Mouse (Mus musculus) liver, adult 2 months (tissue): Measurements from ENCODE around the gene Rhoq. TPM values are rescaled to one million over a fixed set of nuclear protein-coding genes. Genes with fewer than 3 reads are reported as not detected.

Source experiments
- DNase-seq: peaks from one replicate; pipeline ENCODE4 v3.0.0-alpha.2; 2011; ENCODE audit warnings: low read depth, low spot score; ENCODE audit errors: extremely low read depth
- H3K27ac ChIP-seq: fragments of 200-500 bp; replicated peaks from 2 replicates; pipeline ENCODE4 v1.5.1; 2012; ENCODE audit warnings: low read depth, mild to moderate bottlenecking, control low read depth, inconsistent platforms, low read length; ENCODE audit not compliant: insufficient read depth
- H3K27me3 ChIP-seq: fragments of 200-500 bp; 2 replicates; pipeline ENCODE4 v1.6.1; 2012; ENCODE audit warnings: mild to moderate bottlenecking, moderate library complexity, low read length, inconsistent platforms; ENCODE audit not compliant: control insufficient read depth, insufficient read depth
- H3K36me3 ChIP-seq: fragments of 200-500 bp; 2 replicates; pipeline ENCODE4 v1.6.1; 2012; ENCODE audit warnings: low read length, inconsistent platforms; ENCODE audit not compliant: control insufficient read depth, insufficient read depth
- H3K4me1 ChIP-seq: fragments of 200-500 bp; 2 replicates; pipeline ENCODE4 v1.6.1; 2011; ENCODE audit warnings: low read length; ENCODE audit not compliant: control insufficient read depth, insufficient read depth
- H3K4me3 ChIP-seq: fragments of 200-500 bp; 2 replicates; pipeline ENCODE4 v1.5.1; 2011; ENCODE audit warnings: low read depth, mild to moderate bottlenecking, control low read depth, low read length, moderate library complexity; ENCODE audit not compliant: insufficient read depth
- H3K79me2 ChIP-seq: fragments of 200-500 bp; 2 replicates; pipeline ENCODE4 v1.6.1; 2012; ENCODE audit warnings: inconsistent platforms, mild to moderate bottlenecking, low read length, moderate library complexity; ENCODE audit not compliant: control insufficient read depth, insufficient read depth
- H3K9ac ChIP-seq: fragments of 200-500 bp; 2 replicates; pipeline ENCODE4 v1.6.1; 2012; ENCODE audit warnings: low read depth, mild to moderate bottlenecking, control low read depth, inconsistent platforms, low read length
- CTCF ChIP-seq: fragments of 200-500 bp; IDR thresholded peaks from 2 replicates; pipeline ENCODE4 v1.5.1; 2011; ENCODE audit warnings: low read depth, low read length, control low read depth
- POLR2A ChIP-seq: fragments of 200-500 bp; IDR thresholded peaks from 2 replicates; pipeline ENCODE4 v1.6.1; 2011; ENCODE audit warnings: low read length, control low read depth; ENCODE audit not compliant: insufficient read depth; ENCODE audit errors: extremely low read depth
- WGBS: fragments of 180-500 bp; shearing (Covaris S2); methylation state at CpG from one replicate; pipeline ENCODE4 v1.1.7; 2018; 5-methylcytosine and 5-hydroxymethylcytosine counted together
- polyA plus RNA-seq: library from polyadenylated mRNA; depleted of rRNA; stranded (reverse); fragments of >200 nt; gene quantifications from 2 replicates; pipeline ENCODE4 v1.2.3, GENCODE M21; 2012
- total RNA-seq: library from RNA; depleted of rRNA; stranded (reverse); fragments of >200 nt; gene quantifications from 2 replicates; pipeline ENCODE4 v1.2.3, GENCODE M21; 2014

Rhoq gene
- total and polyA plus RNA-seq, 2 experiments = 3.2 to 5.2 TPM

DNA sequence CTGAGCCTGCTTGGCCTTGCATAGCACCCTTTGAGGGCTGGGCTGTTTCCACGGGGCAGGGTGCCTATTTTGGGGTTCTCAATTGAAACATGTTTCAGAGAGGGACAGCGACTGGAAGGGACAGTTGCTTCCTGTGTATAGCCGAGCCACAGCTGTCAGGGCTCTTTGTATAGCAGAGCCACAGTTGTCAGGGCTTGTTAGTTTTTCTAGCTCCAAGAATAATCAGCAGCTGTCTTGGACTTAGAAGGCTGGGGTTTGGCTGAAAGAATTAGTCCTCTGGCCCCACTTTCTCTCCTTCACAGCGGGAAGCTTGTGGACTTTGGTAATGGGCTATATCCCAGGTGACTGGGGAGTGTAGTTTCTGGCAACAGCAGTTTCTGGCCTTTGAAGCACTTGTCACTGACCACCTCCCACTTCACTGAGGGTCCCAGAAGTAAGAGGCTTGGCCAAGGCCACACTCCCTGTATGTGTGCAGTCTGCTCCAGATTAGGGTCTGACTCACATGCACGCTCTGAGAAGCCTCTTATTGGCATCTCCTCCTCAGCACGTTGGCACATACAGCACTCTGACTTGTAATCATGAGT lies 25.8 kb downstream of the Rhoq start:
- Histone ChIP-seq H3K27ac (no peak overlapping the region), H3K36me3 (no peaks in the 10 kb centered on the region), H3K27me3 (no peaks in the 10 kb centered on the region), H3K4me3 (no peak overlapping the region), H3K79me2 (0 out of 2 replicates have a peak, but pooled peaks cover 2% of the 10 kb centered on the region), H3K9ac (no peak overlapping the region), H3K4me1 (no peaks in the 10 kb centered on the region)
- WGBS = 74% methylated on average over 6 of the region's 6 CpGs
- no peak for TF ChIP-seq CTCF
- no peak for TF ChIP-seq POLR2A
- DNase-seq = no peak

DNA sequence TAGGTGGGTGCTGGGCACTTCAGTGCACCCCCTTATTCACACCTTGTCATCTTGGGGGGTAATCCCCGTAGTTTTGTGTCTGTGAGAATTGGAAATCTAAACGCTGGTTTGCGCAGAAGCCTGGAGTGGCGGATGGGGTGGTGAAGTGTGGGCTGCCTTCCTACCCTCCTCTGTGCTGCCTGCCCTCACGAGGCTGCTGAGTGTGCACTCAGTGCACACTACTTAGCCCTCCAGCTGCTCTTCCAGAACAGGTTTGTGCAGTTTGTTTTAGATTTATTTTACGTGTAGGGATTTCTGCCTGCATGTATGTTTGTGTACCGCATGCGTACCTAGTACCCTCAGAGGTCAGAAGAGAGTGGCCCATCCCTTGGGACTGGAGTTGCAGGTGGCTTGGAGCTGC lies 28.4 kb downstream of the Rhoq start:
- no peak overlapping the region for H3K27ac ChIP-seq
- H3K4me1 ChIP-seq = no peaks in the 10 kb centered on the region
- 91% methylated on average over 8 of the region's 8 CpGs for WGBS
- no peaks in the 10 kb centered on the region for H3K36me3 ChIP-seq
- TF ChIP-seq CTCF (no peak), POLR2A (no peak)
- H3K9ac ChIP-seq = no peak overlapping the region
- peaks cover 2% of the 10 kb centered on the region; the same call in 1 of the 2 replicates for H3K79me2 ChIP-seq
- no peak overlapping the region for H3K4me3 ChIP-seq
- DNase-seq = no peak
- no peaks in the 10 kb centered on the region for H3K27me3 ChIP-seq

DNA sequence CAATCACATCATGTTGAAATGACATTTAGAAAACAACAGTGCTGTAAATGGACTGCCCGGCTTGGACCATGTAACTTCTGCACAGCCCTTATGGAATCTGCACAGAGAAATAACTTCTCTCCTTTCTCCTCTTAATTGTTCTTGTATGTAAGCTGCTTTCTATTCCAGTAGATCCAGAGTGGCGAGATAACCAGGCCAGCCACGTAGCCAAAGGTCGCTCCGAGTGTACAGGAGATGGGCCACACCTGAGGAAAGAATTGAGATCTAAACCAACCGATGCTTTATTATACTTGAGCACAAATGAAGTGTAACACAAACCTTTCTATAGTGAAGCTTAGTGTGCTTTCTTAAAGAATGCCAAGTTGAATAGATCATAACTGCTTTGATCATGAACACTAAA lies 34.4 kb downstream of the Rhoq start:
- no peaks in the 10 kb centered on the region for H3K27me3 ChIP-seq
- no peaks in the 10 kb centered on the region for H3K4me1 ChIP-seq
- H3K79me2 ChIP-seq = peaks cover 2% of the 10 kb centered on the region; the same call in 1 of the 2 replicates
- WGBS = 93% methylated on average over 6 of the region's 6 CpGs
- no peak overlapping the region for H3K9ac ChIP-seq
- no peak for DNase-seq
- no peaks in the 10 kb centered on the region; the same call in 1 of the 2 replicates for H3K36me3 ChIP-seq
- TF ChIP-seq CTCF (no peak), POLR2A (no peak)
- no peak overlapping the region for H3K27ac ChIP-seq
- H3K4me3 ChIP-seq = no peak overlapping the region

DNA sequence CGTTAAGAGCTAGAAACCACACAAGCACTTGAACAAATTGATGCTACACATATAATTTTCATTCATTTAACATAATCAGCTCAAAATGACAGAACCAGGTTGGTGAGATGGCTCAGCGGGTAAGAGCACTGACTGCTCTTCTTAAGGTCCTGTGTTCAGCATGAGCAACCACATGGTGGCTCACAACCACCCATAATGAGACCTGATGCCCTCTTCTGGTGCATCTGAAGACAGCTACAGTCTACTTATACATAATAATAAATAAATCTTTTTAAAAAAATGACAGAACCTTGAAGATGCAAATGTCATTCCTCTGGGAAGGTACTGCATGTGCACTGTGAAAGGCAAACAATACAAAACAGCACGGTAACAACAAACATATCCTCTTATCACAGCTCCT lies 46.1 kb downstream of the Rhoq start:
- Histone ChIP-seq H3K27ac (no peak overlapping the region), H3K27me3 (no peaks in the 10 kb centered on the region), H3K4me1 (no peaks in the 10 kb centered on the region), H3K36me3 (no peaks in the 10 kb centered on the region), H3K4me3 (no peak overlapping the region), H3K79me2 (no peaks in the 10 kb centered on the region), H3K9ac (no peak overlapping the region)
- no peak for DNase-seq
- 97% methylated on average over 3 of the region's 3 CpGs for WGBS
- TF ChIP-seq CTCF = 0 out of 2 replicates have a peak, but pooled peaks have one; percentile 5
- no peak for TF ChIP-seq POLR2A

DNA sequence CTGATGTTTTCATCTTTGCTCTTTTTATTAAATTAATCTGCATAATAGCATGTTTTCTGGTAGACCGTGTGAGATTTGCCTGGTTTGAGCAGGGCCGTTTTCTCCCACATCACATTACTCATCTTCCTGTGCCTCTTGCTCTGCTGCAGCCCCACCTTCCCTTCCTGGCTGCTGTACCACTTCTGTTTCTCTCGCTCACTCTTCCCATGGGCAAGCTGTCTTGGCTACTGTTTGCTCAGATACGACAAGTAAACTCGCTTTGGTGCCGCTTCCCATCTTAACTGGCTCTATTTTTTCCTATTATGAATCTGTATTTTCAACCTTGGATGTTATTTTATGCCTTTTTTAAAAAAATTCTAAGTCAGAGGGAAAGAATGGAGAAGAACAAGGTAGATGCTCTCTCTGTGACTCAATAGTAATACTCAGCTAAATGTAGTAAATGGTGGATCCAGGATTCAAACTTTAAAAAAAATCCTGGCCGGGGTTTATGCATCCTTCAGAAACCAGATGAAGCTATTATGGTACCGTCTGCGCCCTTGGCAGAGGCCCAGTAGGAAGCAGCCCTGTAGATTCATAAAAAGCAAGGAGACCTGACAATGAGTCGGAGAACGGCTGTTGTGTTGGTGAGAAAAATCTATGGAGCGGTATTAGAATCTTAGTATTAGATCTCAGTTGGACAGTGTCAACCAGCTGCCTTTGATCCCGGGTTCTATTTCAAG lies 48.6 kb downstream of the Rhoq start:
- no peak overlapping the region for H3K27ac ChIP-seq
- WGBS = 90% methylated on average over 13 of the region's 13 CpGs

DNA sequence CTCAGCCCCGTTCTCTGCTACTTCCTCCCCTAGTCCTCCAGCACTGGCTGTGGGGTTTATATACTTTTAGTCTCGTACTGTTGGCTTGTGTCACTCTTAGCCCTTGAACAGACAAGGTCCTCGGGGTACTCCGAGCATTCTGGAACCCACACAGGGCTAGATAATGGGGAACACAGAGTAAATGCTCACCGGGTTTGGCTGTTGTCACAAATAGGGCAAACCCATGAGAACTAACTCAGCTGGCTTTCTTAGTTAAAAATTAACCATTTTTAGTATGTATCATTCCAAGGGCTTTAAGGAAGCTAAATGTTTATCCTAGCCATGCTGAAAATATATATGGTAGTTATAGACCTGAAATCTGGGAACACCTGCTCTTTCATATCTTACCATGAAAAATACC lies 56.8 kb downstream of the Rhoq start:
- Histone ChIP-seq H3K27ac (no peak overlapping the region), H3K4me3 (no peak overlapping the region), H3K27me3 (no peaks in the 10 kb centered on the region), H3K4me1 (peaks cover 3% of the 10 kb centered on the region; the same call in 1 of the 2 replicates), H3K9ac (no peak overlapping the region), H3K79me2 (no peaks in the 10 kb centered on the region), H3K36me3 (peaks cover 3% of the 10 kb centered on the region; the same call in 1 of the 2 replicates)
- TF ChIP-seq POLR2A (no peak), CTCF (no peak)
- no peak for DNase-seq
- 42% methylated on average over 5 of the region's 5 CpGs for WGBS

More for the DNA sequence above, 48.6 kb downstream of the Rhoq start:
- Histone ChIP-seq H3K36me3 (no peaks in the 10 kb centered on the region), H3K4me1 (no peaks in the 10 kb centered on the region), H3K9ac (no peak overlapping the region), H3K4me3 (no peak overlapping the region), H3K79me2 (no peaks in the 10 kb centered on the region), H3K27me3 (no peaks in the 10 kb centered on the region)
- TF ChIP-seq CTCF = no peak
- TF ChIP-seq POLR2A = no peak
- DNase-seq = no peak
